10 mouse cellular contexts compared by ENCODE assay signal in genomic region chr16:45349523-45350298, GRCm38 (mm10). TPM values are rescaled to one million over a fixed set of nuclear protein-coding genes. Genes with fewer than 3 reads are reported as not detected.
DNase-seq lines count a peak whose midpoint lies in the region; ATAC-seq and TF ChIP-seq lines count a peak whose summit lies in the region.
"Had no signal": no experiment of that assay in that cellular context is flagged by ENCODE, and none has a peak within 500 bp of the region (broad histone marks: within the 10 kb centered on the region; RNA-seq: fewer than 3 reads in every experiment).

No protein-coding gene starts in this region.

- no peak for ATAC-seq in kidney, postnatal 0 days (replicated peaks; ENCODE audit: low FRiP score, low read depth)
- no peak for ATAC-seq in hindbrain, embryonic 11.5 days (ENCODE audit: low FRiP score)

- no peak overlapping the region for H3K9ac ChIP-seq in kidney, postnatal 0 days (ENCODE audit: low read depth, low read length)
- H3K9ac ChIP-seq in hindbrain, embryonic 11.5 days (ENCODE audit: low read depth, low read length), result no peak overlapping the region
- H3K9ac ChIP-seq: embryonic facial prominence, embryonic 13.5 days had no signal

- no peaks in the 10 kb centered on the region for H3K27me3 ChIP-seq in kidney, postnatal 0 days (ENCODE audit: insufficient read depth, low read length)
- no peaks in the 10 kb centered on the region for H3K27me3 ChIP-seq in hindbrain, embryonic 11.5 days (ENCODE audit: control insufficient read depth, insufficient read depth, low read length)
- H3K27me3 ChIP-seq: embryonic facial prominence, embryonic 13.5 days had no signal

- DNase-seq in adrenal gland, adult 8-10 months, result peak; percentile 24
- DNase-seq in adrenal gland, postnatal 4 days (ENCODE audit: low spot score in 2 of 2), result no peak
- peak; percentile 69 for DNase-seq in 416B (ENCODE audit: low read depth)
- peak; percentile 81 for DNase-seq in heart, adult 8-10 months (ENCODE audit: low spot score)
- peak; percentile 61 for DNase-seq in kidney, postnatal 0 days (ENCODE audit: low spot score)
- no peak for DNase-seq in hindbrain, embryonic 11.5 days (ENCODE audit: low spot score)
- DNase-seq in yolk sac, embryonic 10.5 days (ENCODE audit: low spot score), result no peak
- no peak for DNase-seq in B cell, adult 2 months
- DNase-seq: retina, postnatal 1 day had no signal

- no peak overlapping the region; the same call in 1 of the 2 replicates for H3K27ac ChIP-seq in kidney, postnatal 0 days
- H3K27ac ChIP-seq in hindbrain, embryonic 11.5 days (ENCODE audit: low read depth, low read length), result no peak overlapping the region
- H3K27ac ChIP-seq: embryonic facial prominence, embryonic 13.5 days had no signal

- H3K9me3 ChIP-seq in kidney, postnatal 0 days (replicated peaks; ENCODE audit: low read length), result no peaks in the 10 kb centered on the region
- no peaks in the 10 kb centered on the region for H3K9me3 ChIP-seq in hindbrain, embryonic 11.5 days (ENCODE audit: control insufficient read depth, low read length)
- H3K9me3 ChIP-seq: embryonic facial prominence, embryonic 13.5 days had no signal

- no peak overlapping the region for H3K4me2 ChIP-seq in kidney, postnatal 0 days (ENCODE audit: low read length)
- H3K4me2 ChIP-seq in hindbrain, embryonic 11.5 days (replicated peaks; ENCODE audit: low read depth, low read length), result no peak overlapping the region
- H3K4me2 ChIP-seq: embryonic facial prominence, embryonic 13.5 days had no signal

- no peak overlapping the region for H3K4me3 ChIP-seq in kidney, postnatal 0 days (replicated peaks; ENCODE audit: low read depth, low read length)
- no peak overlapping the region for H3K4me3 ChIP-seq in hindbrain, embryonic 11.5 days (ENCODE audit: low read depth, low read length)
- H3K4me3 ChIP-seq: embryonic facial prominence, embryonic 13.5 days had no signal

- no peak for TF ChIP-seq CTCF in kidney, postnatal 0 days (IDR thresholded peaks at IDR 0.05; ENCODE audit: low read depth)

- H3K4me1 ChIP-seq in kidney, postnatal 0 days (replicated peaks; ENCODE audit: insufficient read depth, low read length), result no peaks in the 10 kb centered on the region
- no peaks in the 10 kb centered on the region for H3K4me1 ChIP-seq in hindbrain, embryonic 11.5 days (replicated peaks; ENCODE audit: control insufficient read depth, insufficient read depth, low read length)
- H3K4me1 ChIP-seq: embryonic facial prominence, embryonic 13.5 days had no signal

- no peaks in the 10 kb centered on the region for H3K36me3 ChIP-seq in kidney, postnatal 0 days (ENCODE audit: insufficient read depth, low read length)
- no peaks in the 10 kb centered on the region for H3K36me3 ChIP-seq in hindbrain, embryonic 11.5 days (ENCODE audit: control insufficient read depth, insufficient read depth, low read length)
- H3K36me3 ChIP-seq: embryonic facial prominence, embryonic 13.5 days had no signal

- 70% methylated on average over 3 of the region's 3 CpGs for WGBS in kidney, postnatal 0 days
- WGBS in hindbrain, embryonic 11.5 days, result 86% methylated on average over 3 of the region's 3 CpGs

RNA-seq across cellular contexts. Expression of gene Cd200, which starts 59.1 kb away (rescaled TPM):
- 100 to 1,000 TPM in 1 of 4 experiments, 10 to 100 TPM in 3; 58.6 to 115 (median 74.8) TPM for total RNA-seq in adrenal gland, adult 8-10 months (2022)
- 10 to 100 TPM; 82.9 to 87.7 TPM for total RNA-seq in adrenal gland, postnatal 4 days (2021)
- total RNA-seq in heart, adult 8-10 months (2022), result 10 to 100 TPM; 40.5 to 94.2 (median 53.1) TPM
- 82.2 and 104 TPM in 2 replicates for polyA plus RNA-seq in kidney, postnatal 0 days (2015; fragmentation: Nextera tagmentation; extraction: Ambion mirVana)
- 49.4 and 52.9 TPM in 2 replicates for polyA plus RNA-seq in hindbrain, embryonic 11.5 days (2014; fragmentation: Nextera tagmentation; extraction: Ambion mirVana)

Comparison
In these comparisons a context has a peak if more than half of its experiments do, and no peak if none do; other contexts are left out.
1. DNase-seq: peak in adrenal gland, adult 8-10 months (single experiment), 416B (single experiment), heart, adult 8-10 months (single experiment) and kidney, postnatal 0 days (single experiment); none in adrenal gland, postnatal 4 days (0 of 2), hindbrain, embryonic 11.5 days (single experiment), yolk sac, embryonic 10.5 days (single experiment) and B cell, adult 2 months (0 of 2).